Comparison of ENCODE assay signal across 12 mouse cellular contexts in the genomic region with DNA sequence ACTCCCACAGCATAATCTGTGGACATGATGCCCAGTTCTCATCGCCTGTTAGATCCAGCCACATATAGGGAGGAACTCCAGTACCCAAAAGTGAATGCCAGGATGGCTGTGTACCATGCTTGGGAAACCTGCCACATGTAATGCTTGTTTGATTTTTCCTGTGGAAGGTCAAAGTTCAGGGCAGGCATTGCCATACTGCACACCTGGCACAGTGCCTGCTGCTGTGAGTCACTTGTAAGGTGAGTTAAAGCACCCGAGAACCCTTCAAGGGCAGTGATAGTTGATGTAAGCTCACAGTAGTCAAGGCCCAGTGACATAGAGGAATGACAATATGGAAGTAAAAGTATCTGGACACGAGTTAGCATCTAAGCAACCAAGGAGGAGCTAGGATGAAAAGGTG.
DNase-seq lines count a peak whose midpoint lies in the region.
"Had no signal": no experiment of that assay in that cellular context is flagged by ENCODE, and none has a peak within 500 bp of the region (broad histone marks: within the 10 kb centered on the region; RNA-seq: fewer than 3 reads in every experiment).

No protein-coding gene starts in this region.

- intact Hi-C loops in gastrocnemius, postnatal 14 days (cut with DNase I; ENCODE audit: low total_unique reads), result no loop called here

- WGBS in large intestine, adult 2 months, result 40% methylated on average over 3 of the region's 3 CpGs

- DNase-seq in adrenal gland, adult (ENCODE audit: inconsistent age in 2 of 2, low spot score in 1 of 2), result peak; percentile 58 to 82
- no peak for DNase-seq in adrenal gland, adult 18-20 months (ENCODE audit: low spot score in 2 of 2)
- peak; percentile 33 for DNase-seq in kidney, postnatal 14 days
- no peak for DNase-seq in kidney, postnatal 36 days
- DNase-seq in 3T3-L1 (ENCODE audit: low read depth, low spot score), result peak; percentile 15
- peak; percentile 77 for DNase-seq in large intestine, adult 2 months (ENCODE audit: low read depth, low spot score)
- DNase-seq in gastrocnemius, postnatal 14 days, result no peak
- no peak for DNase-seq in right cerebral cortex, postnatal 36 days (ENCODE audit: low spot score in 2 of 2)
- DNase-seq: embryo, embryonic 11 days; forebrain, postnatal 0 days; layer of hippocampus, adult 9-11 months; midbrain, embryonic 14.5 days had no signal

Comparison
In these comparisons a context has a peak if more than half of its experiments do, and no peak if none do; other contexts are left out.
1. DNase-seq: peak in adrenal gland, adult (2 of 2), kidney, postnatal 14 days (single experiment), 3T3-L1 (single experiment) and large intestine, adult 2 months (single experiment); none in adrenal gland, adult 18-20 months (0 of 2), kidney, postnatal 36 days (0 of 2), gastrocnemius, postnatal 14 days (single experiment) and right cerebral cortex, postnatal 36 days (0 of 2).